Mouse (Mus musculus) embryo, embryonic 11.5 days (tissue): Measurements from ENCODE around the gene Git2.

Experiments
- DNase-seq: peaks from one replicate; pipeline ENCODE4 v3.0.0-alpha.2; 2012; ENCODE audit warnings: low read depth, low spot score

Gene Git2

DNA sequence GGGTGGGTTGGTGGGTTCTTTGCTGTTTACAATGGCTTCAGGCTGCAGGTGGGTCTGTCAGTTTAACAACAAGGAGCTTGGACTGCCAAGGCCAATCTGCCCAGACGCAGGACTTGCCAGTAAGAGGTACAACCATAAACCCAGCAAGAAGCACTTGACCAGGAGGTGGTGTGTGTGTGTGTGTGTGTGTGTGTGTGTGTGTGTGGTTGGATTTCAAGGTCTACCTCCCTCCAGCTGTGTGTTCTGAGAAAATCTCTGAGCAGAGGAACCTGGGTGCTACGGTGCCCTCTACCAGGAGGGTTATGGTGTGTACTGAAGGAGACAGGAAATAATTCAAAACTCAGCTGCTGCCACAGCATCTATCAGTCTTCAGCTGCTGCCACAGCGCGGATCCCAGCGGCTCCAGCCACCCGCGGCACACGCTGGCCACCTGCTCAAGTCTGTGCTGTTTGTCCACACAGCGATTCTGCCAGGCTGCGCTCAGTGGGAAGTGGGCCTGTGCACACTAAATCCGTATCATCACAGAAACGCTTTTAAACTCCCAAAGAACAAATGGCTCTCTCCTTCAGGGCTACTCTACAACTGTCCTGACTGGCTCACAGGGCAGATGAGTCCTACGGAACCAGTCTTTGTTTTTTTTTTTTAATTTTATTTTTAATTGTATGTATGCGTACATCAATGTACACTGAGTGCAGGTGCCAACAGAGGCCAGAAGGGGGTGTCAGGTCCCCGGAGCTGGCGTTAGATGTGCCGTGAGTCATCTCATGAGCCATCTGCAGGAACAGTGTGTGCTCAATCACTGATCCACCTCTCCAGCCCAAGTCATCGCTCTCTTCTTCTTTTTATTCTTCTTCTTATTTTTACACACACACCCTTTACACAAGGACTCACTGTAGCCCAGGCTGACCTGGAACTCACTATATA lies 10.2 kb downstream of the Git2 start:
- DNase-seq: no peak

DNA sequence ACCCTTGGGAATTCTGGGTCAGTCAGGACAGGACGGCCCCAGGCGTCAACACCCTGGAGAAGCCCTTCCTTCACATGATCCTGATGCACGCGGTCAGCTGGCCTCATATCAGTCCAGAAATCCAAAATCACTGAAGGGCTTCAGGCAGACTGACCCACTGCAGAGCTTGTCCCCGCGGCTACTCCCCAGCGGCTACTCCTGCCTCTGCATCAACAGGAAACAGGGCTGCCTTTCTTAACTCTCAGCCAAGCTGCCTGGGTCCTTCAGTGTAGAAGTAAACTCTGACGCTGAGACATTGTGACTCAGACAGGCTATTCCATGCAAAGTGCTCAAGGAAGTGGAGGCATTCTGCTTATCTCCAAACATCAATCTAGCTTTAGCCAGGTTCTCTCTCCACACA lies 13.3 kb downstream of the Git2 start:
- DNase-seq: no peak

DNA sequence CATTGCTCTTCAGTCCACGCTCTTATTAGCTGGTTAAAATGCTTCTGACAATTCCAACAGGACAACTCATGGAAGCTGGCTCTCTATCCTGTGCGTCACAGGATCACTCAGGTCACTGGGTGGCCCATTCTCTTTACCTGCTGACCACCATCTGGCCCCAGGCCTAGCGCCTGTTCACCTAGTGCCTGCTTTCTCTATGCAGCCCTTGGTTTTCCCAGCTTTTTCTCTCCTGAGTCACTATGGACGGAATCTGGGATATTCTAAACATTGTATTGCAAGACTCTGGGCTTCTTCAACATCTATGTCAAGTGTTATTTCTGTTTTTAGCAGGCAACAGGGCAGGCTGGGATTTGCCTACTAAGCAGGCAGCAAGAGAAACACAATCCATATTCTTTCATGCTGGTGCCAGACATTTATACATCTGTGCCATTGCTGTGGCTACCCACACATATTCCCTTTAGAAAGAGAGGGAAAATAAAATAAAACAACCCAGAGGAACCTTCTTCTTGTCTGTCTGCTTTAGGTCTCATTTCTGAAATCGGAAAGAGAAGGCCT lies 15.7 kb downstream of the Git2 start:
- DNase-seq: no peak

DNA sequence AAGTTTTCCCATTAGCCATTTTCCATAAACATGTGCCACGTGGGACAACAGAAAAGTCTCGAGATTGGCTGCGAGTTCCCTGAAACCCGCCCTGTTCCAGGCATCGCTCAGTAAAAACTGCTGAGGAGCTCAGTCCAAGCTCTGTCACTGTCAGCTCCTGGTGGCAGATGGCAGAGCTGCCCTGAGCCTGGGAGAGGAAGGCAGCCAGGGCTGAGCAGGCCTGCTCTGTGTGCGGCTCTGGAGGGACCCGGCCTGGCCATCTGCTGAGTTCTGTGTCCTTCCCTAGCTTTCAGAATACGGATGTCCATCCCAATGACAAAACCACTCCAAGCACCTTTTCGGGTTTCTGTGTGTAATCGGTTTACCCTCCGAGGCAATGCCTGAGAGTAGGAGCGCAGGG lies 21.9 kb downstream of the Git2 start:
- no peak for DNase-seq

DNA sequence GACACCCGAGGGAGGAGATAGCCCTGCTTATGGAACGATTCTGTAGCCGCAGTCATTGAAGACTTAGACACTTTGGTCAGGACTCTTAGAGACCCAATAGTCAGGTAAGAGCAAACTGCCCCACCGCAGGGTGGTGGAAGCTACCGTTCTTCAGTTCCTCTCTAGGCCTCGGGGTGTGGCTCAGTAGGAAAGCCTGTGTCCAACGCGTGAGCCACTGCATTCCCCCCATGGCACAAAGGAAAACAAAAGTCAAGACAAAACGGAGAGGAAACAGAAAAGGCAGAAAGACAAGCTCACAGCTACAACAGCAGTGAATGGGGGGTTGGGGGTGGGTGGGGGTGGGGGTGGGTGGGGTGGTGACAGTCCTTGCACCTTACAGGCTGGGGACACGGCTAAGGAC lies 22.9 kb downstream of the Git2 start:
- no peak for DNase-seq

DNA sequence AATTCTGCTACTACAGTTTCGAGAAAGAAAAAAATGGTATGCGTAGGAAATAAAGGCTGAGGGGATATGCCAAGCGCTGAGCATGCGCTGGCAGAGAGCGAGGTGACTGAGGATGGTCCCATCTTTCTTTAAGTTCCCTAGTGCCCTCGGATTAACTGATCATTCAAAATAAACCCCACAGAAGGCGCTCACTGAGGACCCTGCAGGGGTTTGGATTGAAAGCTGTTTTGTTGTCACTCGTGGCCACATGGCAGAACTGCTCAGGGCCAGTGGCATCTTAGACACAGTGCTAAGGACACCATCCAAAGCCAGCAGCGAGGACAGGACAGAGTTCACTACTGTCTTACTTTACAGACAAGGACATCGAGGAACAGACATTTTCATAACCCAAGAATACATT lies 25.0 kb downstream of the Git2 start:
- no peak for DNase-seq

DNA sequence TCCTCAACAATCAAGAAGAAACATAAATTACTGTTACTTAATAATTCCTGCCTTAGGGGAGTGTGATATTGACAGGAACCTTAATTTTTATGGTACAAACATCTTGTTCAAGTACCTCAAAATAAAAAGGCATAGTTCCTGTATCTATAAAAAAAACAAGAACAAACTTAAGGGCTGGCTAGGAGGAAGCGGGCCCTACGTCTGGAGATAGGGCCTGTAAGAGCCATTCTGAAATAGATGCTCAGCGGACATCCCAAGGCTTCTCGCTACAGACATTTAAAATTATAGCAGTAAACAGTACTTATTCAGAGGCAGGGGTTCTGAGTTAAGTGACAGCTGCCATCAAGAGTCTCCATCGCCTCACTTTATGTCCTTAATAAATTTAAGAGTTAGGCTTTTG lies 27.8 kb downstream of the Git2 start:
- DNase-seq: no peak

DNA sequence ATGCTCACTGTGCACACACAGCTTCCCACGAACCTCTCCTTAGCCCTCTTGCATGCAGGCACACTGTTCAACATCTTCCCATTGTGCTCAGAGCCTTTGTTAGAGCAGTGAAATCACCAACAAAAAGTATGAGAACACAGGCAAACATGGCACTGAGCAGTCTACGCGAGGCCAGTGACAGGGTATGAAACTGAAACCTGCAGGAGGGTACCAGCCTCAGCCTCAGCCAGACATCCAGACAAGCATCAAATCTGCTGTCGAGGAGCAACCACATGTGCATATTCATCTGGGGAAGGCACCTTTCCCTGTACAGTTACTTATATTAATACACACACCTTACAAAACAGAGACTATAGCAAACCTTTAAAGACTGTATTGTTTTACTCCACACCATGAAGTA lies 28.4 kb downstream of the Git2 start:
- DNase-seq: no peak

DNA sequence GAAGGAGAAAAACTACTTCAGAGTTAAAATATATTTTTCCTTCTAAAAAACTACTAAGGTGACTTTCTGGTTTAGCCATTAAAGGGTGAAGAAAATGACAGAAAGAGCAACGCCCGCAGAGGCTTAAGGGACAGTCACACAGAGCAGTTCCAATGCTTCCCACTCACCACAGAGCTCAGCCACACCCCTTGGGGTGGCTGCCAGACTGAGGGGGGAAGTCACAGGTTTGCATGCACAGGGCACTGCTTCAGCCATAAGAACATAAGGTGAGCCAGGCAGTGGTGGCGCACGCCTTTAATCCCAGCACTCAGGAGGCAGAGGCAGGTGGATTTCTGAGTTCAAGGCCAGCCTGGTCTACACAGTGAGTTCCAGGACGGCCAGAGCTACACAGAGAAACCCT lies 29.7 kb downstream of the Git2 start:
- no peak for DNase-seq

DNA sequence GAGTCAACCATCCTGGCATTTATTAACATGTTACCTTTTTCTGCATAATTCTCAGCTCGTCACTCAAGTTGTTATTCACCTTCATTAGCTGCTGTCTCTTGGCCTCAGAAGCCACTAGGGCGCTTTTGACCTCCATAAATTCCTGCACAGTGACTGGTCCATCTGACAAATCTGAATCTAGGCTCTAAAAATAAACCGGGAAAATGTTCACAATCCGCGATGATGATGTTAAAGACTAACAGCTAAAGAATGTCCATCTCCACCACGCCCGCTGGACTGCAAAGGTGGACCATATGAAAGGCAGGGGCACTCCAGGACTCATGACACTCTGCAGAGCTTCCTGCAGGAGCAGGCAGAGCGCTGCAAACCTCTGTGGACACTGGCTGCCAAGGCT lies 31.6 kb downstream of the Git2 start:
- no peak for DNase-seq

DNA sequence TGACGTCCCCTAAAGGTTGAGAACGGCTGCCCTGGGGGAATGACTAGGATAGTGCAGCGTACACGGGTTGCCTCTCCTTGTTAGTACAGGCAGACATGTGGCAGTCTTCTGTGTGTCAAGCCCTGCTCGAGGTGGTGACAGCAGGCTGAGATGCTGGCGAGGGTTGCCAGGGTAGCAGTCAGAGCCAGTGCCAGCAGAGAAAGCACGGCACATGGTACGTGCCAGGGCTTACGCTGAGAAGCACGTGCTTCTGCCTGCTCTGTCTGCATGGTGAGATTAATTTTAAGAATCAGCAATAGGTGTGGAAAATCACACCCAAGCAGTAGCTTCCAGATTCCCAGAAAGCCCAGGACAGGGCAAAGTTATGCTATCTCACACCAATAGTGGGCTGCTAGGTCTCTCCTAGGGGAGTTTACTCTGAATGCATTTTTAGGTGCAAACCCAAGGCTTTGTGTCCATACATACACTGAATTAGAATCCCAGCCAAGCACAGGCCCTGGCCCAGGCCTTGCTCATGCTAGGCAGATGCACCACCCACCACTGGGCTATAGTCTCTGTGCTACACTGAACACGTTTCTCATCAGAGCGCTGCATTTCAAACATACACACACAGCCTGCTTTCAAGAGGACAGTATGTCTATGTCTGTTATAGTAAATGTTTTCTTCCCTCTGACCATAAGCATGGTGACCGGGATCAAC lies 32.2 kb downstream of the Git2 start:
- no peak for DNase-seq

DNA sequence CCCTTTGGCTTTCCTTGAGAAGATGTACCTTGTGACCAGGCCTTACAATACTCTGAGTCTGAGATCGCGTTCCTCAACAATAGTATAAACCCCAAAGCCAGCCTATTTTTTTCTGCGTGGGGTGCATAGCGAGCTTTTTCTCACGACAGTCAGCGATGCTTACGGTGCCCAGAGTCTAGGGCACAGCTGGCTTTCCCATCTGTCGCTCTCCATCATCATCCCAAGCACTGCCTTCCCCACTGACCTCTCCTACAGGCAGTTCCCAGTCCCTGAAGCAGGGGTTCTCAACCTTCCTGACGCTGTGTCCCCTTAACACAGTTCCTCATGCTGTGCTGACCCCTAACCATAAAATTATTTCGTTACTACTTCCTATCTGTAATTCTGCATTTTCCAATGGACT lies 32.7 kb downstream of the Git2 start:
- no peak for DNase-seq

DNA sequence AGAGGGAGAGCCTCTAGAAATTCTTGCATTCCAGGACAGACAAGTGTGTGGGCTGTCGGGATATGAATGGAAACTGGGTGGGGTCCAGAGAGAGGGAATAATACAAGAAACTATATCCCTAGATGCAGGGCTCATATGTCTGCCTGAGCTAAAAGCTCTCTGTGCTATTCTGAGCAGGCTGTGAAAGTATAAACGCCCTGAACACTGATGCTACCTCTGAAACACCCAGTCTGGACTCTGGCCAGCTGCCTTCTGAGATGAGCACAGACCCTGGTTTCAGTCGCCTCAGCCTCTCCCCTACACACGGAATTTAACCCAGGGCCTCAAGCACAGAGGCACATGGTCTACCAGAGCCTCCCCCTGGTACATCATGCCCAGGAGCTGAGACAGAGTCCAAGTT lies 34.7 kb downstream of the Git2 start:
- DNase-seq: no peak

DNA sequence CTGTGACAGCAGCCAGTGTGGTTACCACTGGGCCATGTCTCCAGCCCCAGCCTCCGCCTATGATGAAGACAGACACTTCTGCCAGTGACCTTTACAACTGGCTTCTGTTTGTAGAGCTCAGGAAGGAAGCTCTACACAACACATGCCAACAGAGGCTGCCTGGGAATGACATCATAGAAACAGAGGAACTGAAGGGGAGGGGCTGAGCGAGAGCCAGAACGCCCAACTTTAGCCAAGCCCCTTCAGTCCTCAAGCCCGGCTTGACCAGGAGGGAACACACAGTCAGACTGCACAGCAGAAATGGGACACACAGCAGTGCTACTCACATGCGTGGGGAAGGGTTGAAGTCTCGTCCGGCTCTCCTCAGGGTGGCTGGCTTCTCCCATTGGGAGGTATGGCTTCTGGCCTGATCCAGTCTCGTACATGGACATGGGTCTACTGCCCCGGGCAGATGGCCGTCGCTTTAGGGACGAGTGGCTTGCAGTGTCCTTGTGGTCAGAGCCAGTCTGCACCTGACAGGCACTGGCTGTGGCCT lies 36.5 kb downstream of the Git2 start:
- no peak for DNase-seq

DNA sequence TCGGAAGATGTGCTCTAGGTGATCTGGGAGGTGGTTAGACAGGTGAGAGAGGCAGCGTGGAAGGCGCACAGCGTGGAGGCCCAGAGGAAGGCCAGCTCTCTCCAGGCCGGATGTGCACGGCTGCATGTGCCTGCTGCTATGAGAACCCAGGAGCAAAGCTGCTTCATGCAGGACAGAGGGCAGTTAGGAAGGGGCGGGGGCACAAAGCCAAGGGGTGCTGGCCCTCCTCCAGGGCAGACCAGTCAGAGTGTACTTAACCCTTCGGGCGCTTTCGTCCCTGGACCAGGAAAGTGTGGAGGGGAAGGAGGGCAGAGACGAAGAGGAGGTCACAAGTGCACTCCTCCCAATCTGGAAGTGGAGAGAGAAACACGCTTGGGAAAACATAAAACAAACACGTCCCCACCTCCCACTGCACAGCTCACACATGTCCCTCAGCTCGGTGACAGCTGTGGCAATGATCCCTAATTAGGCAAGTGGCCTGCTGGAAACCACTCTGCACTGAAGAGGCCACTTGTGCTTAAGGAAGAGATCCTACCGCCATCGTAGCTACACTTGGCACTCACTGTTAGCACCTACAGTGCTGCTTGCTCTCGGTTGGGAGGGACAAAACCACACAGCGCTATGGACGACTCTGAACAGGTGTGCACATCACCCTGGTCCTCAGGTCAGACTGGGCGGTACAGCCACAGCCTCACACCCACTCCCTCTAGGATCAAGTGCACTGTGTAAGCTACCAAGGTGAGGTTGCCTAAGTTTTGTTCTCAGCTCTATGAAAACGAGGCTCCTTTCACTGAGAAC lies 38.0 kb downstream of the Git2 start:
- no peak for DNase-seq

DNA sequence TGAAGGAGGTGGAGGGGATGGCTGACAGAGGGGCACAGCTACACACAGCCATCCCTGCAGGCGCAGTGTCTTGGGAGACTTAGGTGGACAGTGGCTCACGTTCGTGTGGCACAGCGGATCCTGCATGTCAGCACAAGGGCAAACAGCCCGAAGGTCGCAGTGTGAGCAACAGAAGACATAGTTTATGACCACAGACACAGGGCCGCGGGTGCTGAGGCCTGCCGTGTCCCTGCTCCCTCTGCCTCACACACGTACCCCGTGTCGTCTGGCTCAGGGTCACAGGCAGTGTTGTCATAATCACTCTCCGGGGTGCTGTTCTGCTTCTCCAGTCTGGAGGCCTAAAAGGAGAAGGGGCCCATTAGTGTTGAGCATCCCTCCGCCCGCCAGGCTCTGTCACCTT lies 41.7 kb downstream of the Git2 start:
- DNase-seq: no peak

DNA sequence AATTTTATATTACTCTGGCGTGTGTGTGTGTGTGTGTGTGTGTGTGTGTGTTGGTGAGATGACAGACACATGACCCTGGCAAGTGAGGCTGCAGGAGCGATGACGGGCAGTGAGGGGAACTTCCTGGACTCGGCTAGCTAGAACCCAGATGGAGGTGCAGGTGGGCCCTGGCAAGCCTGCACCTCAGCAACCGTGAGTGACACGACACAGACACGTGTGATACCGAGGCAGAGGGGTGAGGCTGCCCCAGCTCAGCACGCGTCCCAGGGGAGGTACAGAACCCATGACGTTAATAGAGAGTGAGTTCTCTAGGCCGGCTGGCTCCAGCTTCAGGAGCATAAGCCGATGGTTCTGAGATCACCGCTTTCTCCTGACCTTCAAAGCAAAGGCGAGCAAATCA lies 43.3 kb downstream of the Git2 start:
- DNase-seq: no peak

DNA sequence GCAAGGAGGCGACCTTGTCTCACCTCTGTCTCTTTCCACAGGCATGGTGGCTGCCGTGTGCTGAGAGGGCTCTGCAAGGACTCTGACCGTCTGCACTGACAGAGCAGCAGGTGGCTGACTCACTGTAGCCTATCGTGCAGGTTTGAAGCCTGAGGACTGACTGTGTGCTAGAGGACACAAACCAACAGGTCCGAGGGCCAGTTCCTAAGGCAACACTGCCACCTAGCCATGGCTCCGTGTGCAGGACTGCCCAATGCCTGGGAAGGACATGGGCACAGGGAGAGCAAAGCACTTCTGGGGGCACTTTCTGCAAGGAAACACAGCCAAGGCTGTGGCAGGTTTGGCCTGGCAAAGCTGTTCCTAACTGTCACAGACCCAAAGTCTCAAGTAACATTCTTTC lies 43.8 kb downstream of the Git2 start:
- no peak for DNase-seq

DNA sequence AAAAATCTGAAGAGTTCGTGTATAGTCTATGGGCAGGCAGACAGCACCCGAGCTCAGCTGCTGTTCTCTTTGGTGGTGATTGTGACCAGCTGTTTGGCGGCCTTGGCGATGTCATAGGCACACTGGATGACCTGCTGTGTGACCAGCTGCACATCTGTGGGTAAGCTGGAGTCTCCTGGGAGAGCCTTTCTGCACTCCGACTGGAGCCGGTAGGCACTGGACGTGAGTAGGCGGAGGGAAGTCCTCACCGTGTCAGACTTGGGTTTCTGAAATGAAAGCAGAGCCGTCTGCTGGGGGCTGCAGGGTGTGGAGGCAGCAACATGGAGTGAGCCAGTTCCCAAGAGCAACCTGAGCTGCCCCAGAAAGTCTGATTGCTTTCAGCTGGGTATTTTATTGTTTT lies 45.2 kb downstream of the Git2 start:
- peak; percentile 9 for DNase-seq

DNA sequence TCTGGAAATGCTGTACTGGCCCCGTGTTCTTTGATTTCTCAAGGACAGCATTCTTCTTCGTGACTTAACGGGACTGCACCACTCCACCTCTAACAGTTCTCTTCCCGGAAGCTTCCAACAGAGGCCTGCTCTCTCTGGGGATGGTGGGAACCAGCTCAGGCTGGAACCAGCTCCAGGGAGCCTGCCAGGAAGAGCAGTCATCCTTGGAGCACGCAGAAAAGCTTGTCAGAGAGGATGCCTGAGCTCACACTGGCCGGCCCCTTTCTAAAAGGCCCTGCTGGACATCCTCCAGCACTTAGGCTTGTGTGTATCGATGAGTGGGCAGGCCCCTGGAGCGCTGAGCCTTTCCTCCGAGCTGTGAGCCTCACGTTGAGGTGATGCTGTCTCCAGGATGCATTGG lies 47.2 kb downstream of the Git2 start:
- no peak for DNase-seq

DNA sequence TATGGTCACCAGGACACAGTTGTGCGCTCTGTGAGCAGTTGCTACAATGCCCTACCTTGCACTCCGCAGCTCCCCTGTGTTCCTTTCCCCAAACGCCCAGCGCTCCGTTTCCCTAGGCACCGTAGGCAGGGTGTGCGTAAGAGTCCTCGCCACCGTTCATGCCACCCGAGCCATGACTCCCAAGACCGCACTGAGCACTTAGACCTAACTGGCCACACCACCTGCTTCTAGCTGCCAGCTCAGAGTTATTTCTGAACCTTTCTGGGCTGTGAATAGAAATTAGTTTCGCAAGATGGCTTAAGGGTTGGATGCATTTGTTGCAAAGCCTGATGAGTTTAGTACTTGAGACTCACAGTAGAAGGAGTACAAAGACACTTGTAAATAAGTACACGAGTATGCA lies 52.5 kb downstream of the Git2 start:
- no peak for DNase-seq

DNA sequence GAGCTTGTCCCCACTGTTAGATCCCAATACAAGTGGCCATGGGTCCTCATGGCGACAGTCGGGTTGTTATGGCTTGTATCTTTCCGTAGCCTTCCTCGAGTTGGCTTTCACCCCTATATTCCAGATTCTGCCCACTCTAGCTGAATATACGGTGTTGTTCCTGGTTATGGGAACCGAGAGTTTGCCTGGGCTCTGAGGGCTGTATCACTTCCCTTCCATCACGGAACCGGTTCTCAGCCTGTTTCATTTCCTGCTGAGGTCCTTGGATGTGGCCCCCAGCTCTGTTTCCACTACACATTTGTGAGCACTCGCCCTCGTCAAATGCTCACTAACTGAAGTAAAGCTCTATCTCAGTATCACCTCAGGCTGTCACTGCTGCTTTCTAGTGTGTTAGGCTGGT lies 53.3 kb downstream of the Git2 start:
- no peak for DNase-seq
